8 mouse cellular contexts compared by ENCODE assay signal in the genomic region with DNA sequence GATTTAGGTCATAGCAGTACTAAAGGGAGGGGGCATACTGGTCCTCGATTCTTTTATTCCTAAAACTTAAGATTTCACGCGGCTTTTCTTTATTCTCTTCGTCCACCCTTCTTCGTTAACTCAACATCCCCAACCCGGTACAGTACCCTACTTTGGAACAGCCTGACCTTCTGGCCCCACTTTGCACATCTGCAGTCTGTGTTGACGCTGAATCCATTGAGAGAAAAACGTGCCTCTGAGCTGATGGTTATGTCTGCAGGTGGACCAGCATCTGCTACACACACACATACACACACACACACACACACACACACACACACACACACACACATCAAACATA. TPM values are rescaled to one million over a fixed set of nuclear protein-coding genes. Genes with fewer than 3 reads are reported as not detected.
DNase-seq lines count a peak whose midpoint lies in the region; ATAC-seq lines count a peak whose summit lies in the region.

No protein-coding gene starts in this region.

- H3K27ac ChIP-seq in lung, embryonic 15.5 days = peak overlapping the region; percentile 92; the same call in 1 of the 2 replicates
- peak overlapping the region; percentile 96 for H3K27ac ChIP-seq in forebrain, embryonic 13.5 days
- H3K27ac ChIP-seq in limb, embryonic 11.5 days (replicated peaks; ENCODE audit: low read depth, low read length) = peak overlapping the region; percentile 90; the same call in 1 of the 2 replicates
- H3K27ac ChIP-seq in neural tube, embryonic 15.5 days (replicated peaks) = peak overlapping the region; percentile 96

- WGBS in lung, embryonic 15.5 days = 0% methylated on average over 8 of the region's 8 CpGs
- 0% methylated on average over 8 of the region's 8 CpGs for WGBS in forebrain, embryonic 13.5 days
- 1% methylated on average over 8 of the region's 8 CpGs for WGBS in limb, embryonic 11.5 days
- WGBS in neural tube, embryonic 15.5 days = under 1% methylated on average over 8 of the region's 8 CpGs

- H3K4me2 ChIP-seq in lung, embryonic 15.5 days = peak overlapping the region; percentile 79
- peak overlapping the region; percentile 77 for H3K4me2 ChIP-seq in forebrain, embryonic 13.5 days
- H3K4me2 ChIP-seq in limb, embryonic 11.5 days (ENCODE audit: low read depth, severe bottlenecking) = peak overlapping the region; percentile 83
- peak overlapping the region; percentile 68 for H3K4me2 ChIP-seq in neural tube, embryonic 15.5 days

- no peaks in the 10 kb centered on the region for H3K36me3 ChIP-seq in lung, embryonic 15.5 days
- no peaks in the 10 kb centered on the region for H3K36me3 ChIP-seq in forebrain, embryonic 13.5 days (ENCODE audit: poor library complexity, severe bottlenecking)
- H3K36me3 ChIP-seq in limb, embryonic 11.5 days (ENCODE audit: control insufficient read depth, insufficient read depth, low read length) = no peaks in the 10 kb centered on the region
- H3K36me3 ChIP-seq in neural tube, embryonic 15.5 days = no peaks in the 10 kb centered on the region

- peak overlapping the region; percentile 70 for H3K9ac ChIP-seq in lung, embryonic 15.5 days
- H3K9ac ChIP-seq in forebrain, embryonic 13.5 days = peak overlapping the region; percentile 80
- H3K9ac ChIP-seq in limb, embryonic 11.5 days (ENCODE audit: low read length) = peak overlapping the region; percentile 95
- H3K9ac ChIP-seq in neural tube, embryonic 15.5 days (replicated peaks) = peak overlapping the region; percentile 76

- DNase-seq in lung, postnatal 10 days = no peak
- no peak for DNase-seq in limb, embryonic 11.5 days (ENCODE audit: low spot score)
- DNase-seq in adrenal gland, postnatal 14 days = no peak
- DNase-seq in testis, postnatal 10 days (ENCODE audit: low spot score) = no peak
- DNase-seq in left cerebral cortex, adult 8-10 months (ENCODE audit: low spot score in 2 of 2) = no peak

- ATAC-seq in lung, embryonic 15.5 days (ENCODE audit: borderline replicate concordance, extremely low read depth, low FRiP score, low TSS enrichment) = no peak
- ATAC-seq in forebrain, embryonic 13.5 days = no peak
- no peak for ATAC-seq in limb, embryonic 11.5 days (ENCODE audit: insufficient number of reproducible peaks, low FRiP score, low TSS enrichment, low read depth)
- no peak for ATAC-seq in neural tube, embryonic 15.5 days (ENCODE audit: low FRiP score)

- no peaks in the 10 kb centered on the region for H3K9me3 ChIP-seq in lung, embryonic 15.5 days
- no peaks in the 10 kb centered on the region for H3K9me3 ChIP-seq in forebrain, embryonic 13.5 days (replicated peaks)
- no peaks in the 10 kb centered on the region for H3K9me3 ChIP-seq in limb, embryonic 11.5 days (ENCODE audit: control insufficient read depth, low read length)
- no peaks in the 10 kb centered on the region for H3K9me3 ChIP-seq in neural tube, embryonic 15.5 days (replicated peaks)

- peak overlapping the region; percentile 72 for H3K4me3 ChIP-seq in lung, embryonic 15.5 days
- peak overlapping the region; percentile 80 for H3K4me3 ChIP-seq in forebrain, embryonic 13.5 days
- H3K4me3 ChIP-seq in limb, embryonic 11.5 days (ENCODE audit: low read depth, low read length) = peak overlapping the region; percentile 67
- H3K4me3 ChIP-seq in neural tube, embryonic 15.5 days (replicated peaks) = peak overlapping the region; percentile 69

- H3K4me1 ChIP-seq in lung, embryonic 15.5 days = no peaks in the 10 kb centered on the region
- 0 out of 2 replicates have a peak, but pooled peaks cover 6% of the 10 kb centered on the region for H3K4me1 ChIP-seq in forebrain, embryonic 13.5 days
- no peaks in the 10 kb centered on the region for H3K4me1 ChIP-seq in limb, embryonic 11.5 days (ENCODE audit: control insufficient read depth, insufficient read depth, low read length)
- 0 out of 2 replicates have a peak, but pooled peaks cover 4% of the 10 kb centered on the region for H3K4me1 ChIP-seq in neural tube, embryonic 15.5 days

- H3K27me3 ChIP-seq in lung, embryonic 15.5 days = no peaks in the 10 kb centered on the region
- no peaks in the 10 kb centered on the region for H3K27me3 ChIP-seq in forebrain, embryonic 13.5 days
- H3K27me3 ChIP-seq in limb, embryonic 11.5 days (ENCODE audit: control insufficient read depth, insufficient read depth, low read length) = no peaks in the 10 kb centered on the region
- H3K27me3 ChIP-seq in neural tube, embryonic 15.5 days (replicated peaks) = no peaks in the 10 kb centered on the region

RNA-seq across cellular contexts. Expression of gene Epha7, which starts 1.5 kb away (rescaled TPM):
- 40.0 and 47.0 TPM in 2 replicates for polyA plus RNA-seq in lung, embryonic 15.5 days (2015; fragmentation: Nextera tagmentation; extraction: Ambion mirVana)
- polyA plus RNA-seq in forebrain, embryonic 13.5 days (2015; fragmentation: Nextera tagmentation; extraction: Ambion mirVana) = 32.8 and 36.3 TPM in 2 replicates
- 52.6 and 62.7 TPM in 2 replicates for polyA plus RNA-seq in limb, embryonic 11.5 days (2014; fragmentation: Nextera tagmentation; extraction: Ambion mirVana)
- polyA plus RNA-seq in neural tube, embryonic 15.5 days (2015; fragmentation: Nextera tagmentation; extraction: Ambion mirVana) = 42.0 and 49.3 TPM in 2 replicates
- 2.4 and 3.1 TPM in 2 replicates for total RNA-seq in adrenal gland, postnatal 14 days (2021)
- 10 to 100 TPM; 70.2 to 78.5 (median 76.6) TPM for total RNA-seq in left cerebral cortex, adult 8-10 months (2022)
